Mouse (Mus musculus): ENCODE results near the gene Gys2.
"Not testable (repeated sequence)": the region's sequence is repeated elsewhere in the genome, so short reads cannot be mapped to it uniquely, and the experiment has no call there.

Gys2 gene

GRCm38 (mm10) chr6:142472801-142473203, at the start of gene Gys2:
Gene Gys2, minus strand, starts transcription at chr6:142473109.
- no peak for DNase-seq

- no peak for DNase-seq
These were observed 48.7 kb upstream of the Gys2 start for GRCm38 (mm10) chr6:142521591-142522110.

DNA sequence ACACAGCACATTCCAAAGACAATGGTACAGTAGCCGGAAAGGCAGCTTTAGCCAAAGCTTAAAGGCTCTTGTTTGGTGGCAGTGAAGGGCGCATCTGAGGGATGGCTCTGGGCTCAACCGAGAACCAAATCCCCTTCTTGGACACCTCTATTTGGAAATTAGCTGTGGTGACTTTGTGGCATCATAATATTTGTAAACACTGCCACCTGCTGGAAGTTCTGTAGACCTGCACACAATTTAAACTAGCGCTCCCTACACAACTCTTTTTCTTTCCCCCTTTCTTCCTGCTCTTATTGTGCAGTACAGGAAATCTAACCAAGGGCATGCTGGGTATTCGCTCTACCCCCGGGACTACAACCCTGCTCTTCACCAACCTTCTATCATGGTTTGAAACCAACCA, 46.2 kb upstream of the Gys2 start:
- peak in 1 of 2 experiments; percentile 35 for DNase-seq

- DNase-seq: not testable (repeated sequence)
These were observed 42.5 kb upstream of the Gys2 start for GRCm38 (mm10) chr6:142515379-142515778.

- DNase-seq: peak; percentile 81 to 85
These were observed 42.0 kb upstream of the Gys2 start for GRCm38 (mm10) chr6:142514912-142515311.

- DNase-seq: no peak
These were observed 40.0 kb upstream of the Gys2 start for GRCm38 (mm10) chr6:142512902-142513301.

DNA sequence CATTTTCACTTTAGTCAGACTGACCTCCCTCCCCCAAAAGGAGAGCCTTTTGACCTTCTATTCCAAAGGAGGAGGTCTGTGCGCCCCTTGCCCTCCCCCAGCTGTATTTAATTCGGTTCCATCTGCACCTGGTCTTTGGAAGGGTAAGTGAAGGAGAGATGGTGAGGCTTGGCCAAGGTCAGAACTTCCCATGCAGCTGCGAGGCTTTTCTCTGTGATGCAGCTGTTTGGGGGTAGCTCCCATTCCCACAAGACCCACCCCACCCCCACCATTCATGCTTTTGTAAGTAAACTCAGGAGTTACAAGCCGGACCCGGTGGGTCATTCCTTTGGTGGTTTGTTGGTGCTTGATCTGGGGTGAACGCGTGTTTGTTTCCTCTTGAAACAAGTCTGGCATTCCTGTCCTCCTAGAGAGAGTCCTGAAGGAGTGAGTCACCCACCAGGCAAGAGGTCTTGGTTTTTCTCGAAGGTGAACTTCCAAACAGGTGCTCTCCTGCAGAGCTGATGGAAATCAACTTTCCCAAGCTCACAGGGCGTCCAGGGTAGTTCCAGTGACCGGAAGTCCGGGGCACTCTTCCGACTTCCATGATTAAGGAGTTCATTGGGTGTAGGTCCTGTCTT, 38.7 kb upstream of the Gys2 start:
- no peak for DNase-seq

- DNase-seq: no peak
These were observed 35.8 kb upstream of the Gys2 start for GRCm38 (mm10) chr6:142508663-142509062.

DNA sequence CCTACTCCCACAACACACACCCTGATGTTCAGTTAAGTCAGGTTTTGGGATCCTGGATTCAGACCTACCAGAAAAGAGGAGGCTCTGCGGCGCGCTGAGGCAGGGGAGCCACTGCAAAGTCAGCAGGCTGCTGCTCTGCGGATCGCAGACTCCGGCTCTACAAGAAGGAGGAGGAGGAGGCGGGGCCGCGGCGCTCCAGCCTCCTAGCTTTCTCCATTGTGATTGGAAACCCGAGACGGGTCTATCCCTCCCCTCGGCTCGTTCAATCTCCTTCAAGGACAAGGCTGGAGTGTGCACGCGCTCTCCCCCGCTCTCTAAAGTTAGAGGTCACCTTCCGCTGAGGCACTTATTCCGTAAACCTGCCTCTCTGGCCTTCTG, 34.9 kb upstream of the Gys2 start, which contains the start of gene Ldhb:
TSS of gene Ldhb (minus strand) at position 173 of the 378 bp plus-strand sequence.
- DNase-seq: peak; percentile 93 to 95

- peak in 1 of 2 experiments; percentile 58 for DNase-seq
These were observed 34.3 kb upstream of the Gys2 start for GRCm38 (mm10) chr6:142507033-142507784.

DNA sequence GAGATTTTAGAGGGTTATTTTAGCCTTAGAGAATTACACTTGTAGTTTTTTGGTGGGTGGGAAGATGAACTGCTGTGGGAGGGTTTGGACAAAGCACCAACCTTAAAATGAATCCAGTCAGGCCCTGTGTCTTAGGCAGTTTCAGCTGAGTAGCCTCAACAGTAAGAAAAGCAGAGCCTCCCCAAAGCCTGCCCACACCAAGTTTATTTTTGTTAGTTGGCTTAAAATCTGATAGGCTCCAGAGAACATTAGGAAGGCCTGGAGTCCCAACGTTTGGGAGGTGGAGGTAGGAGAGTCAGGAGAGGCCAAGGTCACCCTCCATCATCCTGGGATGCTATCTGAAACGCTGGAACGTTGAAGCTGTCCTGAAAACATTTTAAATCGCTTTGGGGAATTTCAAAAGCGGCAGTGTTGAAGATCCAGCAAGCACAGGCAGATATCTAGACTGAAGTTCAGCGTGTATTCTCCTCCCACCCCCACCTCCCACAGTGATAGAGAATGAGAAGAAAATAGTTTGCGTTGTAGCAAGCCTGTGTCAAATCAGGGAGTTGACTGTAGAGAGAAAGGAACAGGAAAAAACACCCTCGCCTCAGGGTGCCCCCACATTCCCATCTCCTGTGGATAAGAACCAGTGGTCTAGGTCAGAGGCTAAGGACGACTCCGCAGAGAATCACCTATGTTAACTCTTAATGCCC, 33.6 kb upstream of the Gys2 start:
- no peak for DNase-seq

DNA sequence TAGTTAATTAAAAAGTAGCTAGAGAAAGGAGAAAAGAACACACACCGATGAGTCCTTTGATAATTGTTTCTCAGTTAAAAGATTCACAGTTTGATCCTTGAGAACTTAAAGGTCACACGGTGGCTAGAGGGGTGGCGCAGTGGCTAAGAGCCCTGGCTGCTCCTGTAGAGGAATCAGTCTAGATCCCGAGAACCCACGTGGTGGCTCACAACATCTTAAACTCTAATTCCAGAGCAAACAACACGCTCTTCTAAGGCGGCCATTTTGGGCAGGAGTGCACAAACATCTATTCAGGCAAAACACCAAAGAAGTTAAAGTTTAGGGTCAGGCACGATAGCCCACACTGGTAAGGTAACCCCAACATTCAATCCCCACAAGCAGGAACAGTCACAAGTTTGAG, 30.7 kb upstream of the Gys2 start:
- no peak for DNase-seq

DNA sequence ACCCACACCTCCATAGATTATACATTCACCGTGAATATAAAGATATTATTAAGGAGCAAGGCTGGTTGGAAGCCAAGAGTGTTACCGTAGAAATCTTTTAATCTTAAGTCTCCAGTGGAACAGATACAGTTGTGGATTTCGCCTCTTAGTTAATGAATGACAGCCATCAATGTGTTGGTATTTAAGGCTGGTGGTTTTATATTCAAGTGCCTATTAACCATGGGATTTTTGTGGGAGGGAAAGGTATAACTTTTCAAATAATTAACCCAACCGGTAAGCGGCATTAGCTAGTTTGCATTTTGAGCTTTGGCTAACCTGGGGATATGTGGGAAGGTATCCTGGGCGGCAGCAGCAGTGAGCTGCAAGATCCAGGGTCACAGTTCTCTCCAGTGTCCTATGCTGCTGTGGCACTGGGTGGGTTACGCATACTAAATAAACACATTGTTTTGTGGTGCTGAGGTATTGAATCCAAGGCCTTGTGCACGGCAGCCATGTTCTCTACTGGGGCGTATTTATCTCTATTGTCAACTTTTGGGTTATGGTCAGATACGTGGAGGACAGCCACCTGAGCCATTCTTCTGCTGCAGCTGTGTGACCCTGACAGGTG, 29.7 kb upstream of the Gys2 start:
- peak; percentile 25 to 49 for DNase-seq

DNA sequence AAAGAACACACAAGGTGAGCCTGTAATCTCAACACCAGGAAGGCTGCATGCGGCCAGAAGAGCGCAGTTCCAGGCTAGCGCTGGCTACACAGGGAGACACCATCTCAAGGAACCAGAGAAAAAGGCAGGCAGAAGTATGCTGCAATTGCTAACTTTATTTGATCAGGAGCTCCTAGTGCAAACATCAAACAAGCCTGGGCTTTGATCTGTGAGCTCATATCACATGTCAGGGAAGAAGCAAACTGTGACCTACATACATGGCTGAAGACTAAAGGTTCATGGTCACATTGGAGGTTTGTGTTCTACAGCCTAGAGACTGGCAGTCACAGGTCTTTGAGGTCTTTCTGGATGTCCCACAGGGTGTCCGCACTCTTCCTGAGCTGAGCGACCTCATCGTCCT, 17.2 kb upstream of the Gys2 start:
- DNase-seq: not testable (repeated sequence)

DNA sequence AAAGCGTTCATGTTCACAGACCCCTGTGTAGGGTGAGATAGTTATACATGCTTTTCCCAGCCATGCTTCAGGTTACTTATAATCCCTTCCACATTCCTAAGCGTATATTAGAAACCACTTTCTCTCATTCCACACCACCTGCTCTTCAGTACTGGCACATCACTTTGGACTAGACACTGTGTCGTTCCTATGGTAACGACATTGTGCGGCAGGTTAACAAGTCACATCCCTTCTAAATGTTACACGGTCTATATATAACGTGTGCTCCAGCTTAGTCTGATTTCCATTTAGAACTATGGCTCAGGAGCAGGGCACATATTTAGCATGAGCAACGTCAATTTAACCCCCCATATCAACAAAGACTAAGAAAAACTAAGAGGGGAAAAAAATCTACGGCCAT, 14.7 kb upstream of the Gys2 start:
- no peak for DNase-seq

GRCm38 (mm10) chr6:142485478-142486123, 12.7 kb upstream of the Gys2 start:
- no peak for DNase-seq

- peak; percentile 30 to 51 for DNase-seq
These were observed 4.3 kb upstream of the Gys2 start for GRCm38 (mm10) chr6:142477239-142477638.

GRCm38 (mm10) chr6:142471141-142471540, 1.8 kb downstream of the Gys2 start:
- no peak for DNase-seq

GRCm38 (mm10) chr6:142469602-142470001, 3.3 kb downstream of the Gys2 start:
- DNase-seq: peak; percentile 25 to 27

DNA sequence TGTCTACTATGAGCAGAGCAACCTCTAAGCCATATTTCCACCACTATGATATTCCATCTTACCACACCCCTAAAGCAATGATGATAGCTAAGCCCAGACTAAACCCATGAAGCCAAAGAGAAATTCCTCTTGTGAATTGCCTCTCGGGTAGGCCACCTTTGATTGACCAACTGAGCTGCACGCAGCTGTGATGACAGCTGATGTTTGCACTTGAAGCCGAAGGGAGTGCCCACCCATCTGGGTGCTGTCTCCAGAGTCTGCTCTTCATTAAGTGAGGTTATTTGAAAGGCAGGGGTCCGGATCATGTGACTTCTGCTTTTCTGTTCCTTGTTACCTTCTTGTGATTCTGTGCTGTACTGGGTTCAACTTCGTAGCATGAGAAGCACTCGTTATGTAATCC, 10.7 kb downstream of the Gys2 start:
- DNase-seq: no peak

GRCm38 (mm10) chr6:142459017-142459678, 13.8 kb downstream of the Gys2 start:
- DNase-seq: no peak

- no peak for DNase-seq
These were observed 14.9 kb downstream of the Gys2 start for GRCm38 (mm10) chr6:142458010-142458409.

All from kidney, postnatal 4 days (tissue).